Mouse (Mus musculus): Measurements from ENCODE around the gene Neurog1.

Neurog1 gene

DNA sequence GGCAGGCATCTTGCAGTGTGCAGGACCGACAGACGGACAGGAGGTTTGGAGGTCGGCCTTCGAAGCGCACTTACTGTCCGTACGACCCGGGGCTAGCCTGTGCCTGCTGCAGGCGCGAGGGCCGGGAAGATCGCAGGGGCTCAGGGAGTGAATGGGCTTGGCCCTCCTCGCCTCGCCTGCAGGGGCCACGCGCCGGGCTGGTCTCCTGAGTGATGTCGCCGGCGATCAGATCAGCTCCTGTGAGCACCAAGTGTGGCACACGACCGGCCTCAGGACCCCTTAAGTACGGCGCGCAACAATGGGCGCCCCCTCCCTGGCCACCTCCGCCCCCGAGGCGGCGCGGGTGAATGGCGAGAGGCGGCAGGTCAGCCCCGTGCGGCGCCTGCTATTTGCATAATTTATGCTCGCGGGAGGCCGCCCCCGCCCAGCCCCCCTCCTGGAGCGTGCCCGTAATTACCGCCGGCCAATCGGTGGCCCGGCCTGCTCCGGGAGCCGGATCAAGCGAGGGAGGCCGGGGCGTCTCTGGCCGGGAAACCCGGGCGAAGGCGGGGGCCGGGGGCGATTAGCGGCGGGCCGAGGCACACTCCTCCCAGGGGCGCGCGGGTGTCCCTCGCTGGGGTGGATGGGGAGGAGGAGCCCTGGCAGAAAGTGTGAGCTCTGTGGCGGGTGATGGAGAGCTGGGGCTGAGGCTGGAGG is at the start of gene Neurog1:
Gene Neurog1, minus strand, starts transcription at position 240 of the 696 bp plus-strand sequence.
- no peak for DNase-seq (ENCODE audit: low read depth)

DNA sequence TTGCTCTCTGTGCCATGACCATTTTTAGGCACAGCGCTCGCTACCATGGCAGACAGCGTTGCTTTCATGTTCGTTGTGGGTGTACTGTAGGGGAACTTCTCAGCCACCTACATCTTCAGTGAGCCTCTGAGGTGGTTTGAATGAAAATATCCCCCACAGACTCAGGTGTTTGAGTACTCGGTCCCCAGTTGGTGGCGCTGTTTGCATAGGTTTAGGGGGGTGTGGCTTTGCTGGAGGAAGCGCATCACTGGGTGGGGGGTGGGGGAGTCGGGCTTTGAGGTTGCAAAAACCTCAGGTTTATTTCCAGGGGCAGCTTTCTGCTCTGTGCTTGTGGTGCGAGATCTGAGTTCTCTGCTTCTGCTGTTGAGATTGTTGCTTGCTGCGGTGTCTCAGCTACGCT is 47.4 kb upstream of the Neurog1 start:
- no peak for DNase-seq (ENCODE audit: low read depth)

DNA sequence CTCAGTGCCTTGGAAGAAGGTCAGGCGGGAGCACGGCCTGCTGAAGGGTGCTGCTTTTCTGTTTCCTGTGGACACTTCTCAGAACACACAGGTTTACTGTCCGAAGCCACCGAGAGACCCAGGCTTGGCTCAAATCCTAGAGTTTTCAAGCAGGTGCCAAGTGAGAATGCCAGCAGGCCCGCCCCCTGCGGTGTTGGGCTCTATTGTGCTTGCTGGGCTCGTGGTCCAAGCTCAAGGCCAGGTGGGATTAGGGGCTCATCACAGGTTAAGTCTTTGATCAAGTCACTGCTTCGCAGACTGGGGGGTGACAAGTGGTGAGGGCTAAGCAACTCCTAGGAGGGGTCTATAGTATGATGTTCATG is 44.7 kb upstream of the Neurog1 start:
- DNase-seq (ENCODE audit: low read depth): no peak

DNA sequence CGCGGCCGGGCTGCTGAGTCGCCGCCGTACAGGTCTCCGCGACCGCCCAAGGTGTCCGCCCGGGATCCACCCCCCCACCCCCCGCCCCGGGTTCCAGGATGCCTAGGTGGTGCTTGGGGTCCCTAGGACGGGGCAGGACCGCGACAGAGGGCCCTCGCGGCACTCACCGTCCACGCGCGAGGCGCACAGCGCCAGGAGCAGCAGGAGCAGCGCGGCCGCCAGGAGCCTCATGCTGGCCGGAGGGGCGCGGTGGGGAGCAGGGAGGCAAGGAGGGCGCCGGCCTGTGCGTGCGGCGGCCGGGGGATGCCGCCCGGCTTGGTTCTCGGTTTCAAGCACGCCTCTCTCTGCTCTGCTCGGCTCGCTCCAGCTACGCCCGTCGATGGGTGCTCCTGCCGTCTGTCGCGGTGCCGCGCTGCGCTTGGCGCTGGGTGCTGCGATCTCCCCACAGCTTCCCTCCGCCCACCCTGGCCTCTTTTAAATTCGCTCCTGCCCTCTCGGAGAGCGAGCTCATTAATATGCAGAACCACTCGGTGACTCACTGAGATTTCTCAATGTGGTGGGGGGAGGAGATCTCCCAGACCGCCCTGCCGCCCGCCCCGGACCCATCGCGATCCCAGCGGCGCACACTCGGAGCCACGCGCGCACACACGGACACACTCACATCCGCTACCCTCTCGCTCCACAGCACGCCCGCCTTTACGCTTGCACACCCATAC is 44.1 kb upstream of the Neurog1 start, which contains the start of gene Cxcl14:
Gene Cxcl14, minus strand, starts transcription at position 609 of the 716 bp plus-strand sequence.
- DNase-seq (ENCODE audit: low read depth): no peak

DNA sequence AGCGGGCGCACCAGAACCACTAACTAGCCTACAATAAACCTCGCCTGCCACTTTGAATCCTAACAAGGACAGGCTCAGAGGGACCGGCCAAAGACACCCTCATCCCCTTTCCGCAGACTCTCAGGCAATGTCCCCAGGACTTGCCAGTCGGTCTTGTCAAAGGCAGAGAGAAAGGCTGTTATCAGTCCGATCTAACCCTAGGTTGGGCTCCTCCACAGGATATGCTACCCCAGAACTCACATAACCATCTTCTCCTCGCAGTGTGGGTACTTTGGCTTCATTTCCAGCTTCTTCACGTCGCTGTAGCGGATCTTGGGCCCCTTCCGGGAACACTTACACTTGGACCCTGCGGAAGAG is 43.6 kb upstream of the Neurog1 start:
- no peak for DNase-seq (ENCODE audit: low read depth)

DNA sequence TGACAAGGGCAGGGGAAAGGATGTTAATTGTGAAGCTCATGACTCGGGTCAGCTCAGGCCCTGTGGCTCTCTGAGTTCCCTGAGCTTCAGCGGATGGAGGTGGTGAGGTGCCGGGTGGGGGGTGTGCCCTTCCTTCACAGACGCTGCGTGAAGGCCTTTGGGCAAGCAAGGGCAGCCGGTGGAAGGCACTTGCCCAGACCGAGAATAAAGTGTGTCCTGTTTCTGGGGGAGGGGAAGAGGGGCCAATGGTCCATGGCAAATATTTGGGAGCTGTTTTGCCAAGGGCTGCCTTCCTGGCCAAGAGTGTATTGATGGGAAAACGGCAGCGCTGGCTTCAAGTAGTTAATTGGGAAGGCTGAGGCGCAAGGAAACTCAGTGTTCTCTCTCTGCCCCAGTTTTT is 42.9 kb upstream of the Neurog1 start:
- no peak for DNase-seq (ENCODE audit: low read depth)

DNA sequence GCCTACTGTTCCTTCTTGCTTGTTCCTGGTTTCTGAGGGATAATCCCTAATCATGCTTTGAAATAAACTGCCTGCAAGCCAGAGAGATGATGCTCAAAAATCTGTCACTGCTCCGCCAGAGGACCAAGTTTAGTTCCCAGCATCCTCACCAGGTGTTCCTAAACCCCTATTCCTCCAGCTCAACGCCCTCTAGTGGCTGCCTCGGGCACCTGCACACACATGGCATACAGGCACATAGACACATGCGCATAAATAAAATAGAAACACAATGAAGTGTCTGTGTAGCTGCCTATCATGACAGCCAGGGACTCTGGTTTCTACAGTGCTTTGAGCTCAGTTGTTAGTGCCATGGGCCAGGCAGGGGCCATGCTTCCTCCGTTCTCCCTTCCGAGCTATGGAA is 38.0 kb upstream of the Neurog1 start:
- no peak for DNase-seq (ENCODE audit: low read depth)

DNA sequence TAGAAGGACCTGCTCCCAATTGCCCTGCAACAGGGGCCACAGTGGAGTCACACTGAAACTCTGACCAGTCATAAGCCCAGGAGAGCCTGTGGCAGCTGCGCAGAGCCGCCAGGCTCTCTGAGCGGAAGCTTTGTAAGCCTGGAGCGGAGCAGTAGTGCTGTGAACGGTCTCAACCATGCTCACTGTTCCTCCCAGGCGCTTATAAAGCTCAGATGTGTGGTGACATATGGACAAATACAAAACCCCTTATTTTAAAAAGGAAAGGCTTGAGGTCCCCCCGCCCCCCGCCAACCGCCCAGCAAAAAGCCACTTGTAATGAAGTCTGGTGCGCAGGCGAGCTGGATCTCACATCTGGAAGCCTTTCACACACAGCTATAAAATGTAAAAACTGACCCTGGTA is 37.3 kb upstream of the Neurog1 start:
- DNase-seq (ENCODE audit: low read depth): no peak

DNA sequence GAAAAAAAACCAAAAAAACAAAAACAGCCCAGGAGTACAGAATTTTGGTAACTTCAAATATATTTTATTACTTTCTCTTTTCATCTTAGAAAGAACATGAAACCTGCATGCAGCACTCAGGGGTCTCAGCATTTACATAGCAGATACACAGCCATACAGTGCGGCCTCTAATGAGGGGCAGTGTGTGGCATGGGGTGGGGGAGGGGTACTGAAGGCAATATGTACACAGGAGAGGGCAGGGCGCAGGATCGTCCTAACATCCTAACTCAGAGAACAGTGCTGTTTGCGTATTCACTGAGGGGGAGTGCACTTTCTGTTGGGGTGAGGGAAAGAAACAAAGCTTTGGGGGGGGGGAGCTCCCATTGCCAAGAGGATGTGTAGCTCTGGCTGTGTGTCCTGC is 36.6 kb upstream of the Neurog1 start:
- DNase-seq (ENCODE audit: low read depth): no peak

DNA sequence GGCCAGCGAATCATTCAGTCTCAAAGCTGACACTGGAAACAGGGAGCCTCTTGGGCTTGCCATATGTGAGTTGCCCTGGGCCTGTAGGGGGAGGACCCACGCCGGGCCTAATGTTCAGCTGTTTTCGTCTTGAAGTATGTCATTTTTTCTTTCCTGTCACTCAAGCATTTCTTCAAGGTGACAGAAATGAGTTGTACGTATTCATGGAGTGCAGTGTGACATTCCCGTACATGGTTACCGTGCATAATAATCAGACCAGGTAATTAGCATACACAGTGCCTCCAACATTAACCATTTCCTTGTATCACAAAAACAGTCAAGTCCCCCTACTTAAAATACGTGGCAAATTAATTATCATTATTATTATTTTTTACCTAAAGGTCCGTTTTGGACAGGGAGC is 35.1 kb upstream of the Neurog1 start:
- DNase-seq (ENCODE audit: low read depth): no peak

DNA sequence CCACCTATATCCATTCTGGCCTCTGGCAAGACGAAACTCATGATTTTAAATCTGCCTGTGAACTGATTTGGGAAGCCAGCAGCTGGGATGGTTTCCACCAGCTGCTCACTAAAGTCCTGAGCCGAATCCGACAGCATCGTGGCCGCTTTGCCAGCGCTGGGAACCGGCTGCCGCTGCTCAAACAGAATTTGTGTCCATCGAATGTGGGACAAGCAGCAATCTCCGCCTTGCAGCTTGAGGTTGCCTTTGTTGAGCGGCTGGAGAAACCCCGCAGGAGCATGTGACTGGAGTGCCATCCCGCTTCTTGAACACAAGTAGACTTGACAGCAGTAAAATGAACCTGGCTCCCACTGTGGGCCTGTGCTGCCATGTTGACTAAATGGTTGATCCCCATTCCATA is 31.4 kb upstream of the Neurog1 start:
- no peak for DNase-seq (ENCODE audit: low read depth)

DNA sequence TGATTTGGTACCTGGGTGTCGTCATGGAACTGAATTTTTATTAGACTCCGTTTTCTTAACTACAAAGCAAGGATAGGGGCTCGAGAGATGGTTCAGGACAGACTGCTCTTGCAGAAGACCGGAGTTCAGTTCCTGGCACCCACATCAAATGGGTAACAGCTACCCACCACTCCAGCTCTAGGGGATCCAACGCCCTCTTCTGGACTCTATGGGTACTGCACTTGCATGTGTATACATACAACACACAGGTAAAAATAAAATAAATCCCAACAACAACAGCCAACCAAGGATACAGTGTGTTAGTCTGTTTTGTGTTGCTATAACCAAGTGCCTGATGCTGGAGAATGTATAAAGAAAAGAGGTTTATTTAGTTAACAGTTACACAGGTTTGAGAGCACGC is 28.4 kb upstream of the Neurog1 start:
- no peak for DNase-seq (ENCODE audit: low read depth)

DNA sequence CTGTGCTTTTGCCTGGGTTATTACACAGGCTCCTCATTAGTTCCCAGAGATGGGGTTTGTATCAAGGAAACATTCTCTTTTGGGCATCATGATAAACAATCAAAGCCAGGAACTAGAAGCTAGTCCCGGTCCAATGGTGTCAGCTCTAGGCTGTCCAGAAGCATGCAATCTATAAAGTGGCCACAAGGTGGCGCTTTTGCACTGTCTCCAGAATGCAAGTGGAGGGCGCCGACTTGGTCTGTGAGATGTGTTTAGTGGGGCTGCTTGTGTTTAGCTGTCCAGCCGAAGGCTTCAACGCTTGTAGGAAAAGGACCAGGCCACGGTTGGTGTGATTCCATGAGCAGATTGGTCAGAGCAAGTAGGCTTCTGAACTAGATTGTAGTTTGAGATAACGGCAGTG is 27.5 kb upstream of the Neurog1 start:
- DNase-seq (ENCODE audit: low read depth): peak; percentile 44

DNA sequence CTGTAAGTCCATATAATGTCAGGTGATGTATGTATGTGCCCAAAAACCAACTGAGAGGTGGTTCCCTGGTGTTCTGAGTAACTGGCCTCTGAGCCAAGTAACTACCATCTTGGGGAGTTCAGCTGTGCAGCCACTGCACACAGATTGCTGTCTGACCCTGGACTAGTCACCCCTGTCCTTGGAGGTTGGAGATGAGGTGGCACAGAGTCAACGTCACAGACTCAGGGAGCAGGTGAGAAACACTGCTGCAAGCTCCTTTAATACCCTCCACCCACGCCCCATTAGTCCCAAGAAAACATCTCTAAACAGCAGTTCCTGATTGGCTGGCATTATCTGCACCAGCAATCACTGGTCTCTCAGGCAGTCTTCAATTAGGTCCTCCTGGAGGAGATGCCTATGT is 23.2 kb upstream of the Neurog1 start:
- no peak for DNase-seq (ENCODE audit: low read depth)

DNA sequence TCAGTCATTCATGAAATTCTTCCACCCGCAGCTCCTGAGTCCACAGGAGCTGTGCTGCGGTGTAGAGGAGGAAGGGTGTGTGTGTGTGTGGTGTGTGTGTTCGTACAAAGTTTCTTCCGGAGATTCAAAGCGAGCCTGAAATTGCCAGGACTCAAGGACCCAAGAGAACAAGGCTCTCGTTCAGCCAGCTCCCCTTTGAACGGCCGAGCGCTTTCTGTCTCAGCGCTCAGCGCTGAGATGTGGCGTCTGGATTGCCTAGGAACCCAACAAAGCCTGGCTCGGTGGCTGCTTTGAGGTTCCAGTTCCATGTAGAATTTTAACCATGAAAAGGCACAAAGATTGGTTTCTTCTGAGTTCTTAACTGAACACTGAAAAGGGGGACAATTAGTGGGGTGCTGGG is 18.2 kb upstream of the Neurog1 start:
- DNase-seq (ENCODE audit: low read depth): no peak

DNA sequence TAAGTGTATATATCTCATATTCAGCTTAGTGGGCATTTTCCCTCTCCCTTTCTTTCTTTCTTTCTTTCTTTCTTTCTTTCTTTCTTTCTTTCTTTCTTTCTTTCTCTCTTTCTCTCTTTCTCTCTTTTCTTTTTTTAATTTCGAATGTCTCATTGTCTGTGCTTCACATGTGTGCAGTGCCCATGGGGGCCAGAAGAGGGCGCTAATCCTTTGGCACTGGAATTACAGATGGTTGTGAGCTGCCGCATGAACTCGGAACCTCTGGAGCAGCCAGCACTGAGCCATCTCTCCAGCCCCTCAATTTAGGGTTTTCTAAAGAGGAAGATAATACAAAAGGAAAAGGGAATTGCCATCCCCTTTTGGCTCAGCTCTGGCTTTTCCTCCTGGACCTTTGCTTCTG is 15.4 kb upstream of the Neurog1 start:
- DNase-seq (ENCODE audit: low read depth): no peak

DNA sequence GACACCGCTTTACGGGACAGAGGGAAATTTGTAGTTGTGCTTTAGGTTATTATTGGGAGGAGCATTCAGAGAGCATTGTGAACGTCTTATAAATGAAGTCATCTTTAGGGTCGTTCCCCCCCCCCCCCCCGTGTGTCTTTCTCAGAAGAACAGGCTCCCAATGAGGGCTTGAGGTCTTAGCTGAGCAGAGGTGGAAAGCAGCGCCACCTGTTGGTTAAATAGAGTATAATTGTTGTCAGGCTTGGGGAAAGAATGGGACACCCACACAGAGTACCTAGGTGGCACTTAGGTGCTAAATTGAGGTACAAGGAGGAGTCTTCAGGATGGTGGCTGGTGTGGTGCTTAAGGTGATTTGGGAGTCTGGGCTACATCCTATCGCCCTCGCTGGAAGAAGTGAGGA is 14.5 kb upstream of the Neurog1 start:
- no peak for DNase-seq (ENCODE audit: low read depth)

DNA sequence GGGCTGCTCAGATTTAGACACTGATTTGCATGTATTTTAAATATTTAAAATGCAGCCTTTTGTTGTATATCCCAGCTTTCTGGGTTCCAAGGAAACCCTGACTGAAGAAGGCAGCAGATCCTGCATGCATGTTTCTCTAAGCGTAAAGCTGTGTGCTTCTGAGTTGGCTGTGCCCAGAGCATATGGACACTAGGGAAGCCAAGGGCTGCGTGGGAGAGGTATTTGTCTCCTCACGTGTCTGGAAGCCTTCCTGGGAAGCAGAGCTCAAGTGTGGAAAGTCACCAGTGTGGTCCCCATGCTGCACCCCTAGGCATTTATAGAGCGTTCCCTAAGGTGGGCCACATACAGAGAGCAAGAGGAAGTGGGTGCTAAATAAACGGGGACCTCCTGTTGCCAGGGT is 13.7 kb upstream of the Neurog1 start:
- no peak for DNase-seq (ENCODE audit: low read depth)

DNA sequence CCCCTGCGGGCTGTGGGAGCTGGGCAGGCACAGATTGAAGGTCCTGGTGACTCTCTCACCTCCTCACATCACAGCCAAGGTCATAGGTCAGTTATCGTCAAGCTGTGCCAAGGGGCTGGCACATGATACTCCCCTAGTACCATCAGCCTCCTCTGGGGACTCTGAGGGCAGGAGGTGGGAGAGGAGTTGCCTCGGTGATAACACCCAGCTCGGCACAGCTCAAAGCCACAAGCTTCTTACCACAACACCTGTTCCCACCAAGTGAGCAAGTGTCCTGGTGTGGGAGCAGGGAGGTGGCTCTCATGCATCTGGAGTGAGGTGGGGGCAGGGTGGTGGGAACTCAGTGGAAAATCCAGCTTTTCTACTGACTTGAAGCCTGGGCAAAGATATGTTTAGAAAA is 10.3 kb upstream of the Neurog1 start:
- DNase-seq (ENCODE audit: low read depth): no peak

DNA sequence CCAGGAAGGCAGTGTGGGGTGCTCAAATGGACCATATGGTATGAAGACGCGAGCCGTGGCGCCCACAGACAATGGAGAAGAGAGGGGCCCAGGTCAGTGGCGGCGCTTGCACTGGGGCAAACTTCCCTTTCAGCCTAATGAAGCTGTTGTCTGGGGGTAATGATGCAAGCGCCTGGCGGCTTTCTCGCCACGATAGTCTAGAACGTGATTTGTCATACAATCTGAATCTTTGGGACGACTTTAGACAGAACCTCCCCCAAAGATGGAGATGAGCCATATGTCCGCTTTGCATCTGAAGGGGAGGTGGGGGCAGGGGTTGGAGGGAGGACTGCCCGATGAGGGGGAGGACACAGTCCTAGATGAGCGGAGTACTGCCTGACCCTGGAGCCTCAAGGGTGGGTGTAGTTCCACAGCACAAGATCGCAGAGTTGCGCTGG is 8.4 kb upstream of the Neurog1 start:
- no peak for DNase-seq (ENCODE audit: low read depth)

DNA sequence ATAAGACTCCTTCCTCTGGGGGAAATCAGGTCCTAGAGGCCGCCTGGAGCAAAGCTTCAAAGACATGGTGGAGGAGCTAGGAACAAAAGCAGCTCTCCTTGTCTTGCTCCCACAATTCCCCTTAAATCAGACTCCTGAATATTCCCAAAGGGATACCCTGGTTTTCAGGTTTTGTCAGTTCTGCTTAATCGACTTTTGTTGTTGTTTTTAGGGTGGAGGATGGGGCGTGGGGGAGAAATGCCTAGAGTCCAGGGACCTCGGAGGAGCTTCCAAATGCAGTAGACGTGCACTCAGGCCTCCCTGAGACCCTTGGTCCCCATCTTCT is 7.9 kb upstream of the Neurog1 start:
- no peak for DNase-seq (ENCODE audit: low read depth)

DNA sequence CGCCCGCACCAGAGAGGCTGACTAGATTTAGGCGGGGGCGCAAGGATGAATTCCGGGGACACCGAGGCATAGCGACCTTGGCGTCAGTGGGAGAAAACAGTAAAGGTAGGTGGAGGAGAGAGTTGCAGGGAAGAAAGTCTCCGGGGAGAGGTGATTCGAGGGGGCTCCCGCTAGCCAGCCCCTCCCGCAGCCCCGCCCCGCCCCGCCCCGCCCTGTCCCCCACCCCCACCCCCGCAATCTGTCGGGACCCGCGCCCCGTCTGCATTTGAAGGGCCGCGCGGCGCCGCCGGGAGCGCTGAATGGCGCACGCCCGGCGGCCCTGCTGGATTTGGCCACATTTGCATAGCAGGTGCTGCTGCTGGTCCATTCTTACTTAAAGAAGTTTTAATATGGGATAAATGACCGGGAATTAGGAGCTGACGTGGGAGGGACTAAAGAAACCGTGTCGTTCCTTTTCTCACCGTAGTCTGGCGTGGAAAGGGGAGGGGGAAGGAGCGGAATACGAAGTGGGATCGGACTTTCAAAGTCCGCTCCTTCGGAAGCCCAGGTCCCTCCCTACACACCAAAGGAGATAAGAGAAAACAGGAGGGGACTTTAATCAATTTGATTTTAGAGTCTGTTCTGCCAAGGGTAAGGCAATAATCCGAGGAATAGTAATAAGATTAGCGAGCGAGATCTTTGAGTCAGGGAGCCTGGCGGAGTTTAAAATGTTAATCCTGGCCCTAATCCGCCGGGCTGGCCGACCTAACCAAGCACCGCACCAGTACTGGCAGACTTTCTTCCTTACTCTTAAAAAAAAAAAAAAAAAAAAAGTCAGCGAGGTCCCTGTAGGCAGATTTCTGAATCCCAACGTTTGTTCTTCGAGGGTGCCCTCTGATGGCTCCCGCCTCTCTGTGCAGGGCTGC is 7.3 kb upstream of the Neurog1 start:
- DNase-seq (ENCODE audit: low read depth): no peak
